Comparison of ENCODE assay signal across 9 mouse cellular contexts in genomic region chr3:86040286-86041201, GRCm38 (mm10). TPM values are rescaled to one million over a fixed set of nuclear protein-coding genes. Genes with fewer than 3 reads are reported as not detected.
DNase-seq lines count a peak whose midpoint lies in the region; ATAC-seq and TF ChIP-seq lines count a peak whose summit lies in the region.
"Had no signal": no experiment of that assay in that cellular context is flagged by ENCODE, and none has a peak within 500 bp of the region (broad histone marks: within the 10 kb centered on the region; RNA-seq: fewer than 3 reads in every experiment).

No protein-coding gene starts in this region.

- peak overlapping the region; percentile 37 for H3K4me2 ChIP-seq in kidney, postnatal 0 days (ENCODE audit: low read length)
- peak overlapping the region; percentile 36 for H3K4me2 ChIP-seq in stomach, postnatal 0 days (replicated peaks; ENCODE audit: low read depth)
- H3K4me2 ChIP-seq in midbrain, embryonic 11.5 days = no peak overlapping the region

- TF ChIP-seq CTCF in testis, adult 2 months (IDR thresholded peaks at IDR 0.05; ENCODE audit: control insufficient read depth, insufficient read depth, insufficient replicate concordance, low read depth, low read length) = no peak
- no peak for TF ChIP-seq CTCF in kidney, postnatal 0 days (IDR thresholded peaks at IDR 0.05; ENCODE audit: low read depth)
- TF ChIP-seq CTCF in stomach, postnatal 0 days (IDR thresholded peaks at IDR 0.05; ENCODE audit: low read depth) = no peak

- no peak for ATAC-seq in kidney, postnatal 0 days (replicated peaks; ENCODE audit: low FRiP score, low read depth)
- peak; percentile 78; the same call in 1 of the 2 replicates for ATAC-seq in stomach, postnatal 0 days (ENCODE audit: low FRiP score, low TSS enrichment)
- no peak for ATAC-seq in midbrain, embryonic 11.5 days (ENCODE audit: low FRiP score)
- ATAC-seq: liver, postnatal 0 days had no signal

- H3K27ac ChIP-seq in testis, adult 2 months (ENCODE audit: control insufficient read depth, insufficient read depth, low read depth, low read length) = 0 out of 2 replicates have a peak overlapping the region, but pooled peaks have one; percentile 53
- peak overlapping the region; percentile 57; the same call in 1 of the 2 replicates for H3K27ac ChIP-seq in kidney, postnatal 0 days
- H3K27ac ChIP-seq in stomach, postnatal 0 days (replicated peaks) = peak overlapping the region; percentile 81
- H3K27ac ChIP-seq in midbrain, embryonic 11.5 days (ENCODE audit: low read depth, low read length) = no peak overlapping the region
- no peak overlapping the region for H3K27ac ChIP-seq in forebrain, embryonic 10.5 days

- TF ChIP-seq EP300 in stomach, postnatal 0 days (optimal IDR thresholded peaks at IDR 0.05) = no peak

- no peaks in the 10 kb centered on the region for H3K4me1 ChIP-seq in testis, adult 2 months (ENCODE audit: control insufficient read depth, insufficient read depth, low read length)
- H3K4me1 ChIP-seq in kidney, postnatal 0 days (replicated peaks; ENCODE audit: insufficient read depth, low read length) = no peaks in the 10 kb centered on the region; the same call in 1 of the 2 replicates
- peaks cover 4% of the 10 kb centered on the region for H3K4me1 ChIP-seq in stomach, postnatal 0 days (replicated peaks; ENCODE audit: control insufficient read depth, insufficient read depth)
- no peaks in the 10 kb centered on the region for H3K4me1 ChIP-seq in midbrain, embryonic 11.5 days (ENCODE audit: control insufficient read depth, insufficient read depth, low read length)
- H3K4me1 ChIP-seq in forebrain, embryonic 10.5 days = peaks cover 4% of the 10 kb centered on the region; the same call in 1 of the 2 replicates

- no peak for DNase-seq in testis, postnatal 10 days (ENCODE audit: low spot score)
- DNase-seq in gonadal fat pad, adult 2 months (ENCODE audit: low read depth) = peak; percentile 34
- peak; percentile 72 for DNase-seq in kidney, postnatal 0 days (ENCODE audit: low spot score)
- no peak for DNase-seq in stomach, postnatal 0 days (ENCODE audit: low spot score)
- DNase-seq in midbrain, embryonic 11.5 days (ENCODE audit: low spot score, missing footprints) = no peak
- no peak for DNase-seq in cerebellum, postnatal 25 days
- DNase-seq in forebrain, embryonic 10.5 days (ENCODE audit: extremely low spot score, low spot score) = no peak
- DNase-seq: liver, postnatal 0 days had no signal

- no peaks in the 10 kb centered on the region for H3K9me3 ChIP-seq in kidney, postnatal 0 days (replicated peaks; ENCODE audit: low read length)
- no peaks in the 10 kb centered on the region for H3K9me3 ChIP-seq in stomach, postnatal 0 days (ENCODE audit: control insufficient read depth, low read length)
- H3K9me3 ChIP-seq in midbrain, embryonic 11.5 days (ENCODE audit: control insufficient read depth, low read length) = no peaks in the 10 kb centered on the region
- no peaks in the 10 kb centered on the region for H3K9me3 ChIP-seq in forebrain, embryonic 10.5 days

- no peak for TF ChIP-seq POLR2A in testis, adult 2 months (IDR thresholded peaks at IDR 0.05; ENCODE audit: control insufficient read depth, low read depth, low read length)

- no peaks in the 10 kb centered on the region for H3K27me3 ChIP-seq in testis, adult 2 months (ENCODE audit: control insufficient read depth, insufficient read depth, low read length)
- no peaks in the 10 kb centered on the region for H3K27me3 ChIP-seq in kidney, postnatal 0 days (ENCODE audit: insufficient read depth, low read length)
- no peaks in the 10 kb centered on the region for H3K27me3 ChIP-seq in stomach, postnatal 0 days (ENCODE audit: control insufficient read depth, insufficient read depth, low read length)
- no peaks in the 10 kb centered on the region for H3K27me3 ChIP-seq in midbrain, embryonic 11.5 days (ENCODE audit: control insufficient read depth, insufficient read depth, low read length)
- H3K27me3 ChIP-seq in forebrain, embryonic 10.5 days (ENCODE audit: poor library complexity, severe bottlenecking) = no peaks in the 10 kb centered on the region

- no peaks in the 10 kb centered on the region for H3K36me3 ChIP-seq in testis, adult 2 months (ENCODE audit: control insufficient read depth, insufficient read depth, low read length)
- 0 out of 2 replicates have a peak, but pooled peaks cover 1% of the 10 kb centered on the region for H3K36me3 ChIP-seq in kidney, postnatal 0 days (ENCODE audit: insufficient read depth, low read length)
- no peaks in the 10 kb centered on the region; the same call in 1 of the 2 replicates for H3K36me3 ChIP-seq in stomach, postnatal 0 days (ENCODE audit: control insufficient read depth, insufficient read depth, low read length)
- no peaks in the 10 kb centered on the region for H3K36me3 ChIP-seq in midbrain, embryonic 11.5 days (ENCODE audit: control insufficient read depth, insufficient read depth, low read length)
- H3K36me3 ChIP-seq in forebrain, embryonic 10.5 days (replicated peaks) = peaks cover 9% of the 10 kb centered on the region

- 51% methylated on average over 14 of the region's 14 CpGs for WGBS in kidney, postnatal 0 days
- 29% methylated on average over 14 of the region's 14 CpGs for WGBS in stomach, postnatal 0 days
- 78% methylated on average over 14 of the region's 14 CpGs for WGBS in midbrain, embryonic 11.5 days
- WGBS in forebrain, embryonic 10.5 days = 85% methylated on average over 14 of the region's 14 CpGs

- H3K4me3 ChIP-seq in testis, adult 2 months (ENCODE audit: control insufficient read depth, low read depth, low read length) = peak overlapping the region; percentile 22; the same call in 1 of the 2 replicates
- H3K4me3 ChIP-seq in kidney, postnatal 0 days (replicated peaks; ENCODE audit: low read depth, low read length) = no peak overlapping the region
- H3K4me3 ChIP-seq in stomach, postnatal 0 days (ENCODE audit: low read depth, low read length) = peak overlapping the region; percentile 25
- H3K4me3 ChIP-seq in midbrain, embryonic 11.5 days (ENCODE audit: low read depth, low read length) = no peak overlapping the region
- H3K4me3 ChIP-seq in forebrain, embryonic 10.5 days = no peak overlapping the region

- H3K9ac ChIP-seq in kidney, postnatal 0 days (ENCODE audit: low read depth, low read length) = no peak overlapping the region
- peak overlapping the region; percentile 19 for H3K9ac ChIP-seq in stomach, postnatal 0 days (ENCODE audit: low read length)
- no peak overlapping the region for H3K9ac ChIP-seq in midbrain, embryonic 11.5 days (ENCODE audit: low read length)
- H3K9ac ChIP-seq: liver, postnatal 0 days had no signal

RNA-seq across cellular contexts. Expression of gene Prss48, which starts 38.3 kb away (rescaled TPM):
- polyA plus RNA-seq in testis, adult 2 months (2012; rRNA removed) = 15.5 and 18.7 TPM in 2 replicates
- polyA plus RNA-seq in gonadal fat pad, adult 2 months (2012; rRNA removed) = 0.12 TPM in 1 of 2 replicates, not detected in the other
- polyA plus RNA-seq in kidney, postnatal 0 days (2015; fragmentation: Nextera tagmentation; extraction: Ambion mirVana) = not detected in 2 replicates
- not detected in 2 replicates for polyA plus RNA-seq in stomach, postnatal 0 days (2015; fragmentation: Nextera tagmentation; extraction: Ambion mirVana)
- polyA plus RNA-seq in midbrain, embryonic 11.5 days (2014; fragmentation: Nextera tagmentation; extraction: Ambion mirVana) = not detected in 2 replicates
- 0.16 TPM in 1 of 2 replicates, not detected in the other for polyA plus RNA-seq in forebrain, embryonic 10.5 days (2016; fragmentation: Nextera tagmentation; extraction: Ambion mirVana)
- polyA plus RNA-seq: liver, postnatal 0 days had no signal

Comparison
In these comparisons a context has a peak if more than half of its experiments do, and no peak if none do; other contexts are left out.
1. H3K27ac ChIP-seq: peak in testis, adult 2 months (single experiment), kidney, postnatal 0 days (single experiment) and stomach, postnatal 0 days (single experiment); none in midbrain, embryonic 11.5 days (single experiment) and forebrain, embryonic 10.5 days (single experiment).
2. H3K4me3 ChIP-seq: peak in testis, adult 2 months (single experiment) and stomach, postnatal 0 days (single experiment); none in kidney, postnatal 0 days (single experiment), midbrain, embryonic 11.5 days (single experiment) and forebrain, embryonic 10.5 days (single experiment).
3. DNase-seq: peak in gonadal fat pad, adult 2 months (single experiment) and kidney, postnatal 0 days (single experiment); none in testis, postnatal 10 days (single experiment), stomach, postnatal 0 days (single experiment), midbrain, embryonic 11.5 days (single experiment), cerebellum, postnatal 25 days (0 of 2) and forebrain, embryonic 10.5 days (single experiment).
4. RNA of gene Prss48, which starts 38.3 kb away (polyA plus RNA-seq): 15.5 to 18.7 TPM in testis, adult 2 months; 0.12 TPM in gonadal fat pad, adult 2 months, not detected in kidney, postnatal 0 days, 0.16 TPM in forebrain, embryonic 10.5 days, not detected in midbrain, embryonic 11.5 days and not detected in stomach, postnatal 0 days; every median in the first group is over 10 times any median in the second.